Mouse (Mus musculus) liver, adult (tissue): ENCODE data around the gene Ctdspl.

Experiments used
- GATA4 ChIP-seq: IDR thresholded peaks from 2 replicates; pipeline ENCODE4 v1.6.1; 2014; ENCODE audit warnings: mild to moderate bottlenecking, low read length; ENCODE audit not compliant: insufficient replicate concordance

Ctdspl gene

GRCm38 (mm10) chr9:119007266-119007665 is 81.0 kb downstream of the Ctdspl start:
- TF ChIP-seq GATA4: no peak

- peak; percentile 69; the same call in 1 of the 2 replicates for TF ChIP-seq GATA4
Observed at GRCm38 (mm10) chr9:119008871-119009270, 82.6 kb downstream of the Ctdspl start.

- no peak for TF ChIP-seq GATA4
Observed at GRCm38 (mm10) chr9:119010156-119010710, 84.0 kb downstream of the Ctdspl start.

- TF ChIP-seq GATA4: no peak
Observed at GRCm38 (mm10) chr9:119016785-119017507, 90.7 kb downstream of the Ctdspl start.

GRCm38 (mm10) chr9:119021731-119022130 is 95.5 kb downstream of the Ctdspl start:
- no peak for TF ChIP-seq GATA4

GRCm38 (mm10) chr9:119025263-119025662 is 99.0 kb downstream of the Ctdspl start:
- TF ChIP-seq GATA4: no peak

GRCm38 (mm10) chr9:119025832-119026331 is 99.6 kb downstream of the Ctdspl start:
- no peak for TF ChIP-seq GATA4

- no peak for TF ChIP-seq GATA4
Observed at GRCm38 (mm10) chr9:119027337-119027736, 101.1 kb downstream of the Ctdspl start.

GRCm38 (mm10) chr9:119028226-119029195 is 102.3 kb downstream of the Ctdspl start:
- TF ChIP-seq GATA4: no peak

- no peak for TF ChIP-seq GATA4
Observed at GRCm38 (mm10) chr9:119029568-119029967, 103.3 kb downstream of the Ctdspl start.

- TF ChIP-seq GATA4: no peak
Observed at GRCm38 (mm10) chr9:119031038-119031437, 104.8 kb downstream of the Ctdspl start.

- TF ChIP-seq GATA4: no peak
Observed at GRCm38 (mm10) chr9:119031772-119032171, 105.5 kb downstream of the Ctdspl start.

GRCm38 (mm10) chr9:119032538-119032937 is 106.3 kb downstream of the Ctdspl start:
- no peak for TF ChIP-seq GATA4

GRCm38 (mm10) chr9:119033111-119033921 is 107.1 kb downstream of the Ctdspl start:
- no peak for TF ChIP-seq GATA4

GRCm38 (mm10) chr9:119034069-119034468 is 107.8 kb downstream of the Ctdspl start:
- TF ChIP-seq GATA4: no peak
